Mouse (Mus musculus): ENCODE measurements around the gene Tmtc1. TPM values are rescaled to one million over a fixed set of nuclear protein-coding genes. Genes with fewer than 3 reads are reported as not detected.

Tmtc1 gene
- total RNA-seq, 2 experiments from 2014 or later: 36.9 to 43.8 TPM

- no peak for DNase-seq
Observed at GRCm38 (mm10) chr6:148420387-148420786, 23.8 kb downstream of the Tmtc1 start.

- DNase-seq: no peak
Observed at GRCm38 (mm10) chr6:148416597-148416996, 27.6 kb downstream of the Tmtc1 start.

GRCm38 (mm10) chr6:148413638-148414037 lies 30.6 kb downstream of the Tmtc1 start:
- no peak for DNase-seq

- DNase-seq: no peak
Observed at GRCm38 (mm10) chr6:148406792-148407490, 37.2 kb downstream of the Tmtc1 start.

- no peak for DNase-seq
Observed at GRCm38 (mm10) chr6:148405599-148405998, 38.6 kb downstream of the Tmtc1 start.

- DNase-seq: peak in 1 of 2 experiments; percentile 35
Observed at GRCm38 (mm10) chr6:148404500-148404899, 39.7 kb downstream of the Tmtc1 start.

- no peak for DNase-seq
Observed at GRCm38 (mm10) chr6:148403761-148404160, 40.4 kb downstream of the Tmtc1 start.

GRCm38 (mm10) chr6:148401031-148401430 lies 43.2 kb downstream of the Tmtc1 start:
- DNase-seq: no peak

- no peak for DNase-seq
Observed at GRCm38 (mm10) chr6:148399541-148399940, 44.6 kb downstream of the Tmtc1 start.

- no peak for DNase-seq
Observed at GRCm38 (mm10) chr6:148398888-148399287, 45.3 kb downstream of the Tmtc1 start.

GRCm38 (mm10) chr6:148397270-148397669 lies 46.9 kb downstream of the Tmtc1 start:
- DNase-seq: no peak

- DNase-seq: no peak
Observed at GRCm38 (mm10) chr6:148395272-148395671, 48.9 kb downstream of the Tmtc1 start.

- no peak for DNase-seq
Observed at GRCm38 (mm10) chr6:148394294-148394693, 49.9 kb downstream of the Tmtc1 start.

GRCm38 (mm10) chr6:148392147-148392546 lies 52.0 kb downstream of the Tmtc1 start:
- DNase-seq: no peak

- DNase-seq: no peak
Observed at GRCm38 (mm10) chr6:148391286-148391685, 52.9 kb downstream of the Tmtc1 start.

- DNase-seq: no peak
Observed at GRCm38 (mm10) chr6:148390630-148391276, 53.4 kb downstream of the Tmtc1 start.

GRCm38 (mm10) chr6:148387990-148388389 lies 56.2 kb downstream of the Tmtc1 start:
- DNase-seq: no peak

- DNase-seq: no peak
Observed at GRCm38 (mm10) chr6:148384111-148384895, 59.9 kb downstream of the Tmtc1 start.

GRCm38 (mm10) chr6:148381163-148381782 lies 62.9 kb downstream of the Tmtc1 start:
- DNase-seq: no peak

- DNase-seq: no peak
Observed at GRCm38 (mm10) chr6:148375618-148376209, 68.5 kb downstream of the Tmtc1 start.

- no peak for DNase-seq
Observed at GRCm38 (mm10) chr6:148375015-148375414, 69.2 kb downstream of the Tmtc1 start.

- no peak for DNase-seq
Observed at GRCm38 (mm10) chr6:148373444-148373843, 70.7 kb downstream of the Tmtc1 start.
